Mouse (Mus musculus): ENCODE data around the gene Stk39. TPM values are rescaled to one million over a fixed set of nuclear protein-coding genes. Genes with fewer than 3 reads are reported as not detected.

The Stk39 gene
- polyA plus RNA-seq, 1 experiment from 2014 or later: 1.3 TPM

DNA sequence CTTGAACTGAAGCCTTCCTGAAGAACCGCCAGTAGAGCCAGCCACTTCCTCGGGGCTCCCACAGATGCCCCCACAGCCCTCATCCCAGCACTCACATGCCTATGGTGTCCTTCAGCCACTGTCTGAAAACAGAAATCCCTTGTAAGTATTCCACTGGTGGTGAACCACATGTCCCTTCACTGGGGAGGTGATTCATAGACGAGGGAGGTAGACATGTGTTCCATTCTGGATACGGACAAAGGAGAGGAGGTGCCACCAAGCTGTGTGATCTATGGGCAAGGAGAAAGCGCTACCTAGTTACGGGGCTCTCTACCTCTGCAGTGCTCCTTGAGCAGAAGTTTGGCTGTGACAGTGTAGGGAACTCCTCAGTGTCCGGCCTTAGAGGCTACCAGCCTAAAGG lies 52.9 kb downstream of the Stk39 start:
- no peak overlapping the region for H3K4me3 ChIP-seq (ENCODE audit: low read depth, low read length)
- no peaks in the 10 kb centered on the region for H3K27me3 ChIP-seq (ENCODE audit: control insufficient read depth, insufficient read depth, low read depth, low read length)
- no peak overlapping the region for H3K4me2 ChIP-seq (ENCODE audit: low read depth, low read length)
- H3K4me1 ChIP-seq (ENCODE audit: control insufficient read depth, low read depth, low read length): no peaks in the 10 kb centered on the region
- H3K9ac ChIP-seq (ENCODE audit: low read depth, low read length): no peak overlapping the region
- WGBS (ENCODE audit: insufficient replicate concordance): 72% methylated on average over 7 of the region's 7 CpGs
- no peaks in the 10 kb centered on the region for H3K9me3 ChIP-seq (replicated peaks; ENCODE audit: control insufficient read depth, low read length)
- ATAC-seq (ENCODE audit: low read depth): no peak
- no peaks in the 10 kb centered on the region for H3K36me3 ChIP-seq (ENCODE audit: control insufficient read depth, insufficient read depth)
- H3K27ac ChIP-seq (ENCODE audit: low read length): no peak overlapping the region

DNA sequence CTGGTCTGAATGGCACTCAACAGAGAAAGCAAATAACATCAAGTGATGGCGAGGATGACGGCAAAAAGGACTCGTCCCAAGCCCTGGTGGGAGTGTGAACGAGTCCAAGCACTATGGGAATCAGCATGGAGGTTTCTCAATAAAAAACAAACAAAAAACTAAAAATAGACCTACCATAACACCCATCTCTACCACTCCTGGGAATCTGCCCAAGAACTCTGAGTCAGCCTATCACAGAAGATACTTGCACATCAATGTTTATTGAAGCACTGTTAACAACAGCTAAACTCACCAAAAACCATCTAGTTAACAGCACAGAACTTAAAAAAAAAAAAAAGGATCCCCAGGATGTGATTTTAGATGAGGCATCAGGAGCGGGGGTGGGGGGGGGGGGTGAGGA lies 55.0 kb downstream of the Stk39 start:
- H3K4me1 ChIP-seq (ENCODE audit: control insufficient read depth, low read depth, low read length): no peaks in the 10 kb centered on the region
- WGBS (ENCODE audit: insufficient replicate concordance): 66% methylated on average over 5 of the region's 5 CpGs
- no peak for ATAC-seq (ENCODE audit: low read depth)
- no peak overlapping the region for H3K27ac ChIP-seq (ENCODE audit: low read length)
- H3K4me2 ChIP-seq (ENCODE audit: low read depth, low read length): no peak overlapping the region
- no peak overlapping the region for H3K9ac ChIP-seq (ENCODE audit: low read depth, low read length)
- no peak overlapping the region for H3K4me3 ChIP-seq (ENCODE audit: low read depth, low read length)
- no peaks in the 10 kb centered on the region for H3K36me3 ChIP-seq (ENCODE audit: control insufficient read depth, insufficient read depth)
- H3K9me3 ChIP-seq (replicated peaks; ENCODE audit: control insufficient read depth, low read length): no peaks in the 10 kb centered on the region
- H3K27me3 ChIP-seq (ENCODE audit: control insufficient read depth, insufficient read depth, low read depth, low read length): no peaks in the 10 kb centered on the region

DNA sequence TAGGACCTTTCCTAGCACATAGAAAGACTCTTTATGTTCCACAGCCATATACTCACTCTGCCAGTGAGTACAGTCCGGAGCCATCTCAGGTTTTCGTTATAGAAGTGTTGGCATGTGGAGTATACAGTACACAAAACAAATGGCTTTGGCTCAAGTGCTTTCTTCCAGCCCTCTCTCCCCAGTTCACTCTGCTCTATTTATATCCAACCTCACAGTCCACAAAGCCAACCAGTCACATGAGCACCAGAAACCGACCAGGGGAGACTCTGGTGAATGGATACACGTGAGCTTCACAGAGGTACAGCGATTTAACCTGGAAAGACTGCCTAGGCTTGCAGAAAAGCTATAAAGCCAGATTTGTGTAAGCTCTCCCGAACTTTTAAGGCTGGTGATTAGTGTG lies 56.4 kb downstream of the Stk39 start:
- 60% methylated on average over 6 of the region's 6 CpGs for WGBS (ENCODE audit: insufficient replicate concordance)
- no peaks in the 10 kb centered on the region for H3K27me3 ChIP-seq (ENCODE audit: control insufficient read depth, insufficient read depth, low read depth, low read length)
- H3K9ac ChIP-seq (ENCODE audit: low read depth, low read length): no peak overlapping the region

DNA sequence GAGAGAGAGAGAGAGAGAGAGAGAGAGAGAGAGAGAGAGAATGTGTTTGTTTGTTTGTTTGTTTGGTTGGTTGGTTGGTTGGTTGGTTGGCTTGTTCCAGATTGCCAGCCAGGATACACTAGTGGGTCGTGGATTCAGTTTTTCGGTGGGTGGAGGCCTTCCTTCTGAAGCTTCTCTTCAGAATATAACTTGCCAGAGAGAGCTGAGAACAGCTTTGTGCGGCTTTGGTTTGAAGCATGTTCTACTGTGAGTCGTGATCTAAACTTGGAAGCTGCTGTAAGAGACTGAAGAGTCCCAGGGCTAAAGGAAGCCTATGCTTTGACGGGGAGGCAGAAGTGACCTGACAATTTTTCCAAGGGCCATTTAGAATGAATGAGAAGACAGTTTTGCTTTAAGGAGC lies 59.9 kb downstream of the Stk39 start:
- ATAC-seq (ENCODE audit: low read depth): no peak
- 64% methylated on average over 5 of the region's 5 CpGs for WGBS (ENCODE audit: insufficient replicate concordance)
- H3K36me3 ChIP-seq (ENCODE audit: control insufficient read depth, insufficient read depth): no peaks in the 10 kb centered on the region
- H3K4me3 ChIP-seq (ENCODE audit: low read depth, low read length): no peak overlapping the region
- H3K27me3 ChIP-seq (ENCODE audit: control insufficient read depth, insufficient read depth, low read depth, low read length): no peaks in the 10 kb centered on the region
- no peaks in the 10 kb centered on the region for H3K4me1 ChIP-seq (ENCODE audit: control insufficient read depth, low read depth, low read length)
- no peak overlapping the region for H3K27ac ChIP-seq (ENCODE audit: low read length)
- no peaks in the 10 kb centered on the region for H3K9me3 ChIP-seq (replicated peaks; ENCODE audit: control insufficient read depth, low read length)
- H3K4me2 ChIP-seq (ENCODE audit: low read depth, low read length): no peak overlapping the region
- no peak overlapping the region for H3K9ac ChIP-seq (ENCODE audit: low read depth, low read length)

More for the DNA sequence above, 56.4 kb downstream of the Stk39 start:
- ATAC-seq (ENCODE audit: low read depth): no peak
- H3K27ac ChIP-seq (ENCODE audit: low read length): no peak overlapping the region
- no peak overlapping the region for H3K4me3 ChIP-seq (ENCODE audit: low read depth, low read length)
- no peak overlapping the region for H3K4me2 ChIP-seq (ENCODE audit: low read depth, low read length)
- no peaks in the 10 kb centered on the region for H3K36me3 ChIP-seq (ENCODE audit: control insufficient read depth, insufficient read depth)
- H3K9me3 ChIP-seq (replicated peaks; ENCODE audit: control insufficient read depth, low read length): no peaks in the 10 kb centered on the region
- H3K4me1 ChIP-seq (ENCODE audit: control insufficient read depth, low read depth, low read length): no peaks in the 10 kb centered on the region

DNA sequence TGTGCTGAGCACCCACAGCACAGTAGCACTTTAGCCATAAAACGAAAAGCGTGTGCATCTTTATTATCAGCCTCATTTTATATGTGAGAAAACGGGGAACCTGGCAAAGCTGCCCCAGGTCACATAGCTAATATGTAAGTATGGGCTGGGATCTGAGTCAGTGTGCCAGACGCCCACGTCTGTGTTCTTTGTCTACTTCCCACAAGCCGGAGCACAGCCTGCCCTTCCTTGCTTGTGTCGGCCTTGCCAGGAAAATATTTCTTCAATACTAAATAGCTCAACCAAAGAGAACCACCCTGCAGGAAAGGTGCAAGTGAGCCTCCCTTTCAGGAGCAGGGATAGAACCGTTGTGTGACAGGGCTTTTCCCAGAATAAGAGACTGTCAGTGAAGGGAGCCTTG lies 60.9 kb downstream of the Stk39 start:
- H3K4me2 ChIP-seq (ENCODE audit: low read depth, low read length): no peak overlapping the region
- no peak overlapping the region for H3K9ac ChIP-seq (ENCODE audit: low read depth, low read length)
- H3K27ac ChIP-seq (ENCODE audit: low read length): no peak overlapping the region
- H3K36me3 ChIP-seq (ENCODE audit: control insufficient read depth, insufficient read depth): no peaks in the 10 kb centered on the region
- 68% methylated on average over 8 of the region's 8 CpGs for WGBS (ENCODE audit: insufficient replicate concordance)
- H3K4me3 ChIP-seq (ENCODE audit: low read depth, low read length): no peak overlapping the region
- no peaks in the 10 kb centered on the region for H3K27me3 ChIP-seq (ENCODE audit: control insufficient read depth, insufficient read depth, low read depth, low read length)
- H3K4me1 ChIP-seq (ENCODE audit: control insufficient read depth, low read depth, low read length): no peaks in the 10 kb centered on the region
- no peaks in the 10 kb centered on the region for H3K9me3 ChIP-seq (replicated peaks; ENCODE audit: control insufficient read depth, low read length)
- ATAC-seq (ENCODE audit: low read depth): no peak

DNA sequence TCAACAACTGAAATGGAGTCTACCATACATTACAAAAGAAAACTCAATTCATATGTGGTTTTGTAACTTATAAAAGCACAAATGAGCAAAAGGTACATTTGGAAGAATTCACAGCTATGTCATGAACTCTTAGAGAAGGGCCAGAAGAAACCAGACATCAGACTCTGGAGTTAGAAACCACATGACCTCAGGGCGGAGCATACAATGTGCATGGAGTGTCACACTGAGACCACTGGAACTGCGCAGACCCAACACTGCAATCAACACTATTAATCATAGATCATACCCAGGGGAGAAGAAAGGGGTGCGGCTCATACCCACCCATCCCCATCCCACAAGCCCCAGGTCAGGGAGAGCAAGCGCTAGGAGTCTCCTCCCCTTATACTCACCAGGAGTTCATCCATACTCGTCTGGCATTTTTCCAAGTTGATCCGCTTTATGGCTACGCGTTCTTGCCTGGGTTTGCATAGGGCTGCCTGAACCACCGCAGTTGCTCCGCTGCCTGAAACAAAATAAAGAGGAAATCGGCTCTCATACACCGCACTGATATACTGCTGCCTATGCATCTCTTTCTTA lies 62.3 kb downstream of the Stk39 start:
- Histone ChIP-seq H3K4me2 (ENCODE audit: low read depth, low read length) (no peak overlapping the region), H3K4me1 (ENCODE audit: control insufficient read depth, low read depth, low read length) (no peaks in the 10 kb centered on the region), H3K27me3 (ENCODE audit: control insufficient read depth, insufficient read depth, low read depth, low read length) (no peaks in the 10 kb centered on the region), H3K36me3 (ENCODE audit: control insufficient read depth, insufficient read depth) (no peaks in the 10 kb centered on the region), H3K9me3 (replicated peaks; ENCODE audit: control insufficient read depth, low read length) (no peaks in the 10 kb centered on the region), H3K9ac (ENCODE audit: low read depth, low read length) (no peak overlapping the region), H3K4me3 (ENCODE audit: low read depth, low read length) (no peak overlapping the region), H3K27ac (ENCODE audit: low read length) (no peak overlapping the region)
- 77% methylated on average over 12 of the region's 12 CpGs for WGBS (ENCODE audit: insufficient replicate concordance)
- no peak for ATAC-seq (ENCODE audit: low read depth)

DNA sequence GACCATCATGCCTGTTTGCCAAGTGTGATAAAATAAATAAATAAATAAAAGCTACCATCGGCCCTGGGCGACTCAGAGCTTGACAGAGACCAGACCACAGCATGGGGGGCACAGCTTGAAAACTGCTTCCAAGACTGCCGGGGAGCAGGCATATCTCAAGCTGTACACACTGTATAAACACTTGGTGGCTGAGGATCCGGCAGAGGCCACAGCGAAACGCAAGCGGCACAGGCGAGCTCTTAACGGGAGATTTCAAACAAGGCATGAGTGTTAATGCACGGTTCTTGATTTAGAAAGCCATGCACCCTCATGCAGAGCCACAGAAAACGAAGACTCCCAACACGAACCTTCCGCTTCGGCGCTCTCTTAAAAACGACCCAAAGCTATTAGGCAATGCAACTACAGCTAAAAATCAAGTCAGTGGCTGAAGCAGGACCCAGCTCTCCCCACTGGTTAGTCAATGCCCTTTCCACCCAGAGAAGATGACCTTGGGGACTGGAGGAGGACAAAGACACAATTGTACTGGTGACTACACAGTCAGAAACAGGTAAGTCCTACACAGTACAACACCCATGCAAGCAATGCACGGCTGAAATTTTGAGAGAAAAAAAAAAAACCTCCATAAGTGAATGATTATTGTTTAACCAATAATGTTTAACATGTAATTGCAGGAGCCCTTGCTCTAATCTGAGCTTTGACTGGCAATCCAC lies 63.6 kb downstream of the Stk39 start:
- ATAC-seq (ENCODE audit: low read depth): no peak
- 64% methylated on average over 17 of the region's 17 CpGs for WGBS (ENCODE audit: insufficient replicate concordance)

DNA sequence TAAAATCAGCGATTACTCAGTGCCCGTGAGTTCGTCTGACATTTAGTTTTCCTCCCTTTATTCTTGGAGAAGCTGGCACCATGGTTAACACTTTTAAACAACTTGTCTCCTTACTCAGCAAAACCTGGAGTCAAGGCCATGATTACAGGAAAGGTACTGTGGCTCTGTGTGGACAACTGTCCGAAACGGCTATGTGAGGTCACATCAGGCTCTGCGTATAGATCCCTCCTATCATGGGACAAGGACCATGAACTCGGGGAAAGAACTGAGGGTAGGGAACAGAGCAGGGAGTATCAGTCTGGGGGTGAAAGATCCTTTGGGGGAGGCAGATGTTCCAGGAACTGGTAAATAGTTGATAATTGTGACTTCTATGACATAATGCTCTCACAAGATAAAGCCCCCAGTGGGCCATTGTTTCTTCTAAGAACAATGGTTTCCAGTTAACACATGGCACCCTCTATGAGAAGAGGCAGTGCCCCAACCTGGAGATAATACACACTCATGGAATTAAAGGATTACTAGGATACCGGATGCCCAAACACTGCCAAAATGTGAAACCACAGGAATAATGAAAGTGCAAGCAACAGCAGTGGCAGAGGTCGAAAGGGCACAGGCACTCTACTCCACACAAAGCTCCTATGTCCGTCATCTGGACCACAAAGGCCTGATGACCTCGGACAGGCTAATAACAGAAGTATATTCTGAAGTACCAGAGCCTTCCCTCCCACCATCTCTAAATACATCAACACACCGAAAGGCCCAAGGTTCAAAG lies 64.7 kb downstream of the Stk39 start:
- Histone ChIP-seq H3K9me3 (replicated peaks; ENCODE audit: control insufficient read depth, low read length) (no peaks in the 10 kb centered on the region), H3K27me3 (ENCODE audit: control insufficient read depth, insufficient read depth, low read depth, low read length) (no peaks in the 10 kb centered on the region), H3K4me3 (ENCODE audit: low read depth, low read length) (no peak overlapping the region), H3K4me2 (ENCODE audit: low read depth, low read length) (no peak overlapping the region), H3K4me1 (ENCODE audit: control insufficient read depth, low read depth, low read length) (no peaks in the 10 kb centered on the region), H3K36me3 (ENCODE audit: control insufficient read depth, insufficient read depth) (no peaks in the 10 kb centered on the region), H3K27ac (ENCODE audit: low read length) (no peak overlapping the region), H3K9ac (ENCODE audit: low read depth, low read length) (no peak overlapping the region)
- 61% methylated on average over 12 of the region's 12 CpGs for WGBS (ENCODE audit: insufficient replicate concordance)
- no peak for ATAC-seq (ENCODE audit: low read depth)

More for the DNA sequence above, 63.6 kb downstream of the Stk39 start:
- H3K36me3 ChIP-seq (ENCODE audit: control insufficient read depth, insufficient read depth): no peaks in the 10 kb centered on the region
- H3K4me1 ChIP-seq (ENCODE audit: control insufficient read depth, low read depth, low read length): no peaks in the 10 kb centered on the region
- no peak overlapping the region for H3K4me2 ChIP-seq (ENCODE audit: low read depth, low read length)
- H3K27me3 ChIP-seq (ENCODE audit: control insufficient read depth, insufficient read depth, low read depth, low read length): no peaks in the 10 kb centered on the region
- no peak overlapping the region for H3K4me3 ChIP-seq (ENCODE audit: low read depth, low read length)
- H3K9me3 ChIP-seq (replicated peaks; ENCODE audit: control insufficient read depth, low read length): no peaks in the 10 kb centered on the region
- no peak overlapping the region for H3K9ac ChIP-seq (ENCODE audit: low read depth, low read length)
- H3K27ac ChIP-seq (ENCODE audit: low read length): no peak overlapping the region

DNA sequence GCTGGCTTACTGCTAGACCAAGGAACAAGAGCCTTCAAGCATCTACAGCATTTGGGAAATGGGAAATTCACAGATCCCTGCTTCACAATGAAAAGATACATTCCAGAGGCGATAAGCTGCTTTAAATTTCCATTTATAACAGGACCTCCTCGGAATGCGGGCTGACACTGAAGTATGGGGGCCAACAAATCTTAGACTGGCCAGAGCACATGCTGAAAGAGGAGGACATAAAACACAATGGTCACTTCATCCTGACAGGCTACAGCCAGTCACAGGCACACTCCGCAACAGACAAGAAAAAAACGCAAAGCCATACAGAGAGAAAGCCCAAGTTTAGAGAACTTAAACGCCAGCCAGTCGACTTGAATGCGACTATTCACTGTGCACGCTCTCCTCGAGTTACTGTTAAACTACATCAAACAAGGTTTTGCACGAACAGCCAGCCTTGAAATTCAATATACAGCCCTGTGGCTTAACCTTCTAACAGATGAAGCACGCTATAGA lies 65.4 kb downstream of the Stk39 start:
- Histone ChIP-seq H3K36me3 (ENCODE audit: control insufficient read depth, insufficient read depth) (no peaks in the 10 kb centered on the region), H3K27ac (ENCODE audit: low read length) (no peak overlapping the region), H3K4me3 (ENCODE audit: low read depth, low read length) (no peak overlapping the region), H3K9ac (ENCODE audit: low read depth, low read length) (no peak overlapping the region), H3K9me3 (replicated peaks; ENCODE audit: control insufficient read depth, low read length) (no peaks in the 10 kb centered on the region), H3K4me1 (ENCODE audit: control insufficient read depth, low read depth, low read length) (no peaks in the 10 kb centered on the region), H3K4me2 (ENCODE audit: low read depth, low read length) (no peak overlapping the region), H3K27me3 (ENCODE audit: control insufficient read depth, insufficient read depth, low read depth, low read length) (no peaks in the 10 kb centered on the region)
- 54% methylated on average over 12 of the region's 12 CpGs for WGBS (ENCODE audit: insufficient replicate concordance)
- no peak for ATAC-seq (ENCODE audit: low read depth)
